Mouse (Mus musculus): ENCODE results near the gene Camk1g. TPM values are rescaled to one million over a fixed set of nuclear protein-coding genes. Genes with fewer than 3 reads are reported as not detected.

Gene Camk1g
- polyA plus RNA-seq, 1 experiment from 2014 or later = 38.8 TPM

DNA sequence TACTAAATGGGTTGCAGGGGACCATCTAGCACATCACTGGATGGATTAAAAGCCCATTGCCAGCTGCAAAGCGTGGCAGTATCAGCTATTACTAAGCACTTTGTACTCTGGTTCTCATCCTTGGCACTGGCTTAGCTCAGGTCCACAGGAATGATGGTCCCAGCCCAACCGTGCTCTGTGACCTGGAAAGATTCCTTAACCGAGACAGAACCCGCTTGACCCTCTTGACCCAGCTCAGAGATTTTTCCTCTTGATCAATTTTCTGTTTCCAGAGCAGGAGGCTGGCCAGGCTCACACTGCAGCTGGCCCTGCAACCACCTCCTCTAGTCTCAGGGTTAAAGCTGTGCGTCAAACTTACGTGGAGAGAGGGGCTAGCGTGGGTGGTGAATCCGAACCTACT is 1.0 kb downstream of the Camk1g start:
- H3K36me3 ChIP-seq = no peaks in the 10 kb centered on the region
- H3K4me3 ChIP-seq = peak overlapping the region; percentile 47
- H3K27me3 ChIP-seq = no peaks in the 10 kb centered on the region
- 28% methylated on average over 8 of the region's 8 CpGs for WGBS
- peak overlapping the region; percentile 33 for H3K9ac ChIP-seq
- H3K9me3 ChIP-seq = no peaks in the 10 kb centered on the region
- peaks cover 16% of the 10 kb centered on the region for H3K4me1 ChIP-seq
- no peak for ATAC-seq (ENCODE audit: borderline replicate concordance, extremely low read depth, low FRiP score, low TSS enrichment)
- peak overlapping the region; percentile 57 for H3K4me2 ChIP-seq
- peak overlapping the region; percentile 78; the same call in 1 of the 2 replicates for H3K27ac ChIP-seq

- 28% methylated on average over 10 of the region's 10 CpGs for WGBS
- H3K27me3 ChIP-seq = no peaks in the 10 kb centered on the region
- peak overlapping the region; percentile 57 for H3K4me2 ChIP-seq
- no peak overlapping the region; the same call in 1 of the 2 replicates for H3K9ac ChIP-seq
- no peaks in the 10 kb centered on the region for H3K9me3 ChIP-seq
- peak overlapping the region; percentile 78 for H3K27ac ChIP-seq
- no peaks in the 10 kb centered on the region for H3K36me3 ChIP-seq
- peaks cover 16% of the 10 kb centered on the region for H3K4me1 ChIP-seq
- H3K4me3 ChIP-seq = peak overlapping the region; percentile 47
- peak; percentile 82 for ATAC-seq (ENCODE audit: borderline replicate concordance, extremely low read depth, low FRiP score, low TSS enrichment)
Measured at GRCm38 (mm10) chr1:193368055-193368454, 2.0 kb downstream of the Camk1g start.

DNA sequence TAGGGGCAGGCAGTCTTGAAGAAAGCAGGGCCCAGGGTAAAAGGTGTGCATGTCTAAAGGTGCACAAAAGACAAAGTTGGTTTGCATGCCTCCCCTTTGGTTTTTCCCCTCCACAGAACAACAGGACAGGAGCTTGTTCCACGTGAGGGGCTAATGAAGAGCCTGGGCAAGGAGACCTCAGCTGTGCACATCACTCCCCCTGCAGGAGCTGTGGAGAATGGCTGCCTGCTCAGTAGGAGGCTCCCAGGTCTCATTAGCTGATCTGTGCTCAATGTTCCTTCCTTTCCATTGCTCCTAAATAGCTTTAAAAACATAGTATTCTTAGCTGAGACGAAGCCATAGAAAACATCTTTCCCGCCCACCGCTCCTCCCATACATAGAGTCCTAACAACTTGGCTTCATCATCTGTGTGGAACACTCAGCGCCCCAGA is 6.3 kb downstream of the Camk1g start:
- Histone ChIP-seq H3K4me3 (no peak overlapping the region), H3K27me3 (no peaks in the 10 kb centered on the region), H3K9ac (no peak overlapping the region), H3K36me3 (no peaks in the 10 kb centered on the region), H3K4me2 (no peak overlapping the region), H3K4me1 (peaks cover 14% of the 10 kb centered on the region), H3K27ac (no peak overlapping the region), H3K9me3 (no peaks in the 10 kb centered on the region)
- WGBS = 67% methylated on average over 5 of the region's 5 CpGs
- no peak for ATAC-seq (ENCODE audit: borderline replicate concordance, extremely low read depth, low FRiP score, low TSS enrichment)

GRCm38 (mm10) chr1:193362078-193362477 is 8.0 kb downstream of the Camk1g start:
- no peaks in the 10 kb centered on the region for H3K9me3 ChIP-seq
- 90% methylated on average over 7 of the region's 7 CpGs for WGBS
- ATAC-seq (ENCODE audit: borderline replicate concordance, extremely low read depth, low FRiP score, low TSS enrichment) = no peak
- no peak overlapping the region for H3K4me3 ChIP-seq
- H3K27me3 ChIP-seq = no peaks in the 10 kb centered on the region
- H3K4me2 ChIP-seq = no peak overlapping the region
- no peak overlapping the region for H3K27ac ChIP-seq
- H3K4me1 ChIP-seq = no peaks in the 10 kb centered on the region; the same call in 1 of the 2 replicates
- no peaks in the 10 kb centered on the region for H3K36me3 ChIP-seq
- H3K9ac ChIP-seq = no peak overlapping the region

DNA sequence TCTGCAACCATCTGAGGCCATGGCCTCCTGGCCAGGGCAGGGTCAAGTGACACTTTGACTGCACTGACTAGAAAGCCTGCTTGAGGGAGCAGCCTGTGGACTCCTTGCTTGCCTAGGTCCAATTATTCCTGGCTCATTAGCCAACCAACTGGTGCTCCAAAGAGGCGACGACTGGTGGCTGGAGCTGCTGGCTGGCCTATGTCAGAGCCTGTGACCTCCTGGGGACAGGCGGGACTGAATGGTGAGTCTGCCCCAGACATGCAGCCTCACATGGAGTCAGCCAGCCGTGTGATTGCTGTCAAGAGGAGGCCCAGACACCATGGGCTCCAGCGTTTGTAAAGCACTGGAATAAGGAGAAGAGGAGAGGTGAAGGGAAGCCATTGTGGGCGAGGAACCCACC is 8.9 kb downstream of the Camk1g start:
- no peak for ATAC-seq (ENCODE audit: borderline replicate concordance, extremely low read depth, low FRiP score, low TSS enrichment)
- Histone ChIP-seq H3K9ac (no peak overlapping the region), H3K9me3 (no peaks in the 10 kb centered on the region), H3K27me3 (no peaks in the 10 kb centered on the region), H3K4me1 (no peaks in the 10 kb centered on the region; the same call in 1 of the 2 replicates), H3K27ac (no peak overlapping the region), H3K36me3 (no peaks in the 10 kb centered on the region; the same call in 1 of the 2 replicates), H3K4me3 (no peak overlapping the region), H3K4me2 (no peak overlapping the region)
- WGBS = 61% methylated on average over 6 of the region's 6 CpGs

GRCm38 (mm10) chr1:193359199-193359598 is 10.9 kb downstream of the Camk1g start:
- 70% methylated on average over 3 of the region's 3 CpGs for WGBS
- Histone ChIP-seq H3K27me3 (no peaks in the 10 kb centered on the region), H3K36me3 (no peaks in the 10 kb centered on the region; the same call in 1 of the 2 replicates), H3K9ac (no peak overlapping the region), H3K4me3 (no peak overlapping the region), H3K27ac (no peak overlapping the region), H3K9me3 (no peaks in the 10 kb centered on the region), H3K4me1 (no peaks in the 10 kb centered on the region; the same call in 1 of the 2 replicates), H3K4me2 (no peak overlapping the region)
- no peak for ATAC-seq (ENCODE audit: borderline replicate concordance, extremely low read depth, low FRiP score, low TSS enrichment)

DNA sequence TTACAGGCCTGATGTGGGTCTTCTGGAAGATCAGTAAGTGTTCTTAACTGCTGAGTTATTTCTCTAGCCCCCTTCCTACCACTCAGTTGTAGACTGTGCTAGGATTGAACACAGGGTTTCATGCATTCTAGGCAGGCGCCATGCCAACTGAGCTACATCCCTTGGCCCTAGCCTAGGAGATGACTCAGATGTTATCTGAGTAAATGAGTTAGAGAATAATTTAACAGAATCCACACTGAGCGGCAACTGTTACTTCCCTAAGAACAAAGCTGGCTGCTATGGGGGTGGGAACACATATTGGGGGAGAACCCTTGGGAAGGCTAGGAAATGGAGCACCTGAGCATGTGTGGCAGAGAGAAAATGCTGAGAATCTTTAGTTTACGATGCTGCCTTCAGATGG is 18.5 kb downstream of the Camk1g start:
- no peaks in the 10 kb centered on the region for H3K9me3 ChIP-seq
- H3K27ac ChIP-seq = no peak overlapping the region
- ATAC-seq (ENCODE audit: borderline replicate concordance, extremely low read depth, low FRiP score, low TSS enrichment) = no peak
- 84% methylated on average over 3 of the region's 3 CpGs for WGBS
- H3K4me3 ChIP-seq = no peak overlapping the region
- no peak overlapping the region for H3K9ac ChIP-seq
- no peak overlapping the region for H3K4me2 ChIP-seq
- H3K36me3 ChIP-seq = peaks cover 30% of the 10 kb centered on the region; the same call in 1 of the 2 replicates
- H3K27me3 ChIP-seq = no peaks in the 10 kb centered on the region
- no peaks in the 10 kb centered on the region for H3K4me1 ChIP-seq

- Histone ChIP-seq H3K4me1 (no peaks in the 10 kb centered on the region), H3K36me3 (peaks cover 30% of the 10 kb centered on the region; the same call in 1 of the 2 replicates), H3K27me3 (no peaks in the 10 kb centered on the region), H3K4me3 (no peak overlapping the region), H3K27ac (no peak overlapping the region), H3K9me3 (no peaks in the 10 kb centered on the region), H3K9ac (no peak overlapping the region), H3K4me2 (no peak overlapping the region)
- no peak for ATAC-seq (ENCODE audit: borderline replicate concordance, extremely low read depth, low FRiP score, low TSS enrichment)
- WGBS = 95% methylated on average over 2 of the region's 2 CpGs
Measured at GRCm38 (mm10) chr1:193350546-193350801, 19.6 kb downstream of the Camk1g start.

DNA sequence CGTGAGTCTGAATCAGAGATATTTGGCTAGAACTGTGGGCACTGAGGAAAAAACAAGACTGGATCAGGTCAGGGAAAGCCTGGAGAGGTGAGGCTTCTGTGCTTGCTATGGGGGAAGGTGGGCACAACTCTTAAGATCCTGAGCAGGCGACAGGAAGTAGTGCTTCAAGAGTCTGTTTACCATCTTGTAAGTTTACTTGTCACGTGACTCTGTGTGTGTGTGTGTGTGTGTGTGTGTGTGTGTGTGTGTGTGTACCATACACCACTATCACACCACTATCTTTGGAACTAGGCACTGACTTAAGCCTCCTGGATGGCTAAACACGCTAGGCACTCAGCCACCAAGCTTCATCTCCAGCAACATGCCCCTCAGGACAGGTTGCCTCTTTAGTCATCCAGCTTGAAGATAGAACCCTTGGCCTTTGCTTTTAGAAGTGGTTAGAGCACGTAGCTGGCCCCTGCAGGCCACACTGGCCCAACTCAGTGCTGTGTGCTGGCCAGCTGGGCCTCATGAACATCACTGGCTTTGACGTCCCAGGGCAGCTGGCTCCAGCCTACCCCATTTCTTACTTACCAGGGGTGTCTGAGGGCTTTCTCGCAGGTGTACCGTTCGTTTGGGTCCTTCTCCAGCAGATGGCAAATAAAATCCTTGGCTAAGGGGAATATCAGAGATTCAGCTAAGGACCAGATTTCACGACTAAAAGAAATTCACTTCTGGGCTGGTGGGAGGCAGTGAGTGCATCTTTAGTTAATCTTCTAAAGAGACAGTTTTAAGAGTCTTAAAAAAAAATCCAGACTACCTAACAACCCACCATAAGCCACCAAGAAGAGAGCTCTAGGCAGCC is 20.2 kb downstream of the Camk1g start:
- WGBS = 63% methylated on average over 10 of the region's 10 CpGs
- no peak for ATAC-seq (ENCODE audit: borderline replicate concordance, extremely low read depth, low FRiP score, low TSS enrichment)

DNA sequence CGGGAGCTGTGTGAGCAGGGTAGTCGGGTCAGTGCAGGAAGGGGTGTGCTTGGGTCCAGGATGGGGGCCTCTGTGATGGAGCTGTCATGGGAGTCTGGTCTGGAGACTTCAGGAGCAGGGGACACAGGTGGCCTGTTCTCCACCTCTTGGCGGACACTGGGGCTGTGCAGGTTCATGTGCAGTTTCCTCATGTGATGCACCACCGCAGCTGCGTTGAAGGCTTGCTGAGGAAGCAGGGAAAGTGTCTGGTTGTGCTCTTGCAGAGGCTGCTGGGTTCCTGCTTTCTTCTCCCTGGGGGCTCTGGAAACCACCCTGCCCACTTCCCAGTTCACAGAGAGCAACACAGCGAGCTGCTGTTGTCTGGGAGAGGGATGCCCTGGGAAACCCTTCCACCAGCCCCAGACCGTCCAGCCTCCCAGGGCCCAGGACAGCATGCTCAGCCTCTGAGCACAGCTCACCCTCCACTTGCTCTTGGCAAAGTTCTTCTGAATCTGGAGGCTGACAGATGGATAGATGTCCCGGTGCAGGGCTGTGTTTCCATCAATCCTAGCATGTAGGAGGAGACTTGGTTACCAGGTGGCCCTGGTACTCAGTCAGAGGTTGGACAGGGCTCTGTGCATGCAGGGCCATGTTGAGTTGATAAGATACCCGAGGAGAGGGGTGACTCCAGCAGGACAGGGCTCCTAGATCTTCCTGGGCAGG is 21.7 kb downstream of the Camk1g start:
- H3K9ac ChIP-seq = no peak overlapping the region
- no peak for ATAC-seq (ENCODE audit: borderline replicate concordance, extremely low read depth, low FRiP score, low TSS enrichment)
- 73% methylated on average over 9 of the region's 9 CpGs for WGBS
- H3K4me3 ChIP-seq = no peak overlapping the region
- no peaks in the 10 kb centered on the region for H3K9me3 ChIP-seq
- no peak overlapping the region for H3K4me2 ChIP-seq
- H3K27ac ChIP-seq = no peak overlapping the region
- H3K36me3 ChIP-seq = peaks cover 27% of the 10 kb centered on the region; the same call in 1 of the 2 replicates
- no peaks in the 10 kb centered on the region for H3K27me3 ChIP-seq
- H3K4me1 ChIP-seq = no peaks in the 10 kb centered on the region

More for the DNA sequence above, 20.2 kb downstream of the Camk1g start:
- peaks cover 30% of the 10 kb centered on the region; the same call in 1 of the 2 replicates for H3K36me3 ChIP-seq
- no peak overlapping the region for H3K9ac ChIP-seq
- H3K4me3 ChIP-seq = no peak overlapping the region
- no peaks in the 10 kb centered on the region for H3K27me3 ChIP-seq
- no peak overlapping the region for H3K27ac ChIP-seq
- H3K9me3 ChIP-seq = no peaks in the 10 kb centered on the region
- H3K4me1 ChIP-seq = no peaks in the 10 kb centered on the region
- H3K4me2 ChIP-seq = no peak overlapping the region

DNA sequence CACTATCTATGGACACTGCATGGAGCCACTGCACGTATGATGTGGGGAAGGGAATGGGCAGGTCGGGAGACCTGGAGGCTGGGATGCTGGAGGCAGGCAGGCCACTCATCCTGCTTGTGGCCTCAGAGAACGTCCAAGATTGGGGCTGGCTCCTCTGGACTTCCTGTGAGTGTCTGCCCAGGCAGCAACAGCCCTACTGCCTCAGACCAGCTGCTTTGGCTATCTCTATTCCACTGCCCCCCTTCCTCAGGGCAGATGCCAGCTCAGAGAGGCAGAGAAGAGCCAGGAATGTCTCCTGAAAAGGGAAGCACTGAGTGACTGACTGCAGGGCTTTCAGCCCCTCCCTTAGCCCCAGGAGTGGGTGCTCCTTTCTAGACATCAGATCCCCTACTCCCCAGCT is 23.2 kb downstream of the Camk1g start:
- Histone ChIP-seq H3K4me3 (no peak overlapping the region), H3K4me1 (no peaks in the 10 kb centered on the region), H3K36me3 (peaks cover 16% of the 10 kb centered on the region; the same call in 1 of the 2 replicates), H3K27ac (no peak overlapping the region), H3K27me3 (no peaks in the 10 kb centered on the region), H3K4me2 (no peak overlapping the region), H3K9me3 (no peaks in the 10 kb centered on the region), H3K9ac (no peak overlapping the region)
- ATAC-seq (ENCODE audit: borderline replicate concordance, extremely low read depth, low FRiP score, low TSS enrichment) = no peak
- 71% methylated on average over 3 of the region's 3 CpGs for WGBS

- Histone ChIP-seq H3K9me3 (no peaks in the 10 kb centered on the region), H3K4me3 (no peak overlapping the region), H3K27ac (no peak overlapping the region), H3K4me1 (no peaks in the 10 kb centered on the region), H3K9ac (no peak overlapping the region), H3K36me3 (peaks cover 16% of the 10 kb centered on the region; the same call in 1 of the 2 replicates), H3K4me2 (no peak overlapping the region), H3K27me3 (no peaks in the 10 kb centered on the region)
- 34% methylated on average over 2 of the region's 2 CpGs for WGBS
- ATAC-seq (ENCODE audit: borderline replicate concordance, extremely low read depth, low FRiP score, low TSS enrichment) = no peak
Measured at GRCm38 (mm10) chr1:193344976-193345375, 25.1 kb downstream of the Camk1g start.

All from lung, embryonic 15.5 days (tissue).